Mouse (Mus musculus): ENCODE measurements around the gene Sh3d21.

GRCm38 (mm10) chr4:126132636-126133264, 30.5 kb downstream of the Sh3d21 start:
- TF ChIP-seq CTCF (IDR thresholded peaks at IDR 0.05; ENCODE audit: borderline replicate concordance, insufficient read depth, low read length) = no peak
- TF ChIP-seq POLR2A (IDR thresholded peaks at IDR 0.05; ENCODE audit: low read depth, low read length) = no peak
